Mouse (Mus musculus): Measurements from ENCODE around the gene Ankrd7. TPM values are rescaled to one million over a fixed set of nuclear protein-coding genes. Genes with fewer than 3 reads are reported as not detected.

Gene Ankrd7
- total RNA-seq, 1 experiment from 2014 or later: not detected

Other genes with a start within 250 kb of the Ankrd7 start
- gene Lsm8, start 17.7 kb upstream of the Ankrd7 start, total RNA-seq (2017): 38.3 and 50.4 TPM in 2 replicates